Mouse (Mus musculus) right cerebral cortex, postnatal 14 days (tissue): ENCODE results near the gene Ckmt1.
A peak's percentile ranks its signal among the peaks of the same experiment; 100 is the strongest.
"Not testable (repeated sequence)": the region's sequence is repeated elsewhere in the genome, so short reads cannot be mapped to it uniquely, and the experiment has no call there.

ENCODE experiments used
- DNase-seq: peaks from one replicate; pipeline ENCODE4 v3.0.0; 2022

Ckmt1 gene

DNA sequence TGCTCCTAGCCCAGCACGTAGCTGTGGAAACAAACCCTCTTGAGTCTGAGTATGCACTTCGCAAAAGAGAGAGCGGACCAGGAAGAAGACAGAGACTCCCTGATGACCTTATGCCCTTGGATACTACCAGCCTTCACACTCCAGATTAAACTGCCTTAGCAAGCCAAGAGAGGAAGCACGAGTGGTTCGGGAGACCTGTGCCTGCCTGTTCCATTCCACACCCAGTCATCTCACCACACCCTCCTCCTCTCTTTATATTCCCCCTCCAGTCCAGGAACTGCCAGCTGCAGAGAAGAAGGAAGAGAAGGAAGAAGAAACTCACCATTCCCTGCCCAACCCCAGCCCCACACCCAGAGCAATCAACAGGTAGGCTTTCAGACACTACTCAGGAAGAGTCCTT is at the start of gene Ckmt1:
TSS of gene Ckmt1 (plus strand) at position 221 of the 400 bp plus-strand sequence.
- DNase-seq: no peak

DNA sequence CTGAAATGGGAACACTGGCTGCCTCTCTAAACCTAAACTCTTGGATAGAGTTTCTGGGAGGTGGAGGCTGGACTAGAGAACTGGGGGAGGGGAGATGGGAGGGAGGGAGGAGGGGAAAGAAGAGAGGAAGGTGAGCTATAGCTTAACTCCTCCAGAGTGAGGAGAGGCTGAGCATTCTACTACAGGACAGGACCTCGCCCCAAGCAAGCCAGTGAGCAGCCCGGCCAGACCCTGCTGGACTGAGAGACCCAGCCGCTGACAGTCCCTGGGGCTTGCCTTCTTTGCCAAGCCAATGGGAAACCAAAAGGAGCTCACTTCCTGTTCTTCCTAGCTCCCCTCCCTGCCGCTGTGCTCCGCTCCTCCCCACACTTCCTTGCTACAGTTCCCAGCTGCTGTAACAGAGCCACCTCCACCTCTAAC is 48.5 kb upstream of the Ckmt1 start:
- DNase-seq: no peak

DNA sequence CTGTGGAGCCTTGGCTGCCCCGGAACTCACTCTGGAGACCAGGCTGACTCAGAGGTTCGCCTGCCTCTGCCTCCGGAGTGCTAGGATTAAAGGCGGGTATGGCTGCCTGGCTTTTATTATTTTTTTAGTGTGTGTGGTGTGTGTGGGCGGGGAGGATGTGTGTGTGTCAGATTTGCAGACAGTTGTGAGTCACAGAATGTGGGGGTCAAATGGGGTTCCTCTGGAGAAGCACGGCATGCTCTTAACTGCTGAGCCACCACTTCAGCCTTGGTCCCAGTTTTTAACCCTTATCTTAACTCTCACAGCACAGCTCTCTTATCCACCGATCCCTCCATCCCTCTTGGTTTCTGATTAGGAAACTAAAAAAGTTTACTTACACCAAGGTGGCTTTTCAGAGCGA is 41.2 kb upstream of the Ckmt1 start:
- DNase-seq: no peak

DNA sequence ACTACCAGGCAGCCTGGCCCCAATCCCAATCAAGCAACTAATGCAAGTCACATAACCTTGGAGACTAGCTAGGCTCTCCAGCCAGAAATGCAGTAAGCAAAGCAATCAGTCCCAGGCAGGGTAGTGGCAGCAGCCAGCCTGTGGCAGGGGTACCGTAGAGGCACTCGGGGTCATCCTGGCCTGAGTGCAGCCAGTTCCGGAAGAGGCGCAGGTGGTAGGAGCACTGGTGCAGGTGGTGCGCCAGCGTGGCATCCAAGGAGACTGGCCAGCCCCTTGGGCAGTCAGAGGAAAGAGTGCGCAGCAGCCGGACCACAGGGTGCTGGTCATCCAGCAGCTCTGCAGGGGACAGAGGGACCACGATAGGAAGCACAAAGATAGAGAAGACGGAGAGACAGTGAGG is 34.5 kb upstream of the Ckmt1 start:
- no peak for DNase-seq

DNA sequence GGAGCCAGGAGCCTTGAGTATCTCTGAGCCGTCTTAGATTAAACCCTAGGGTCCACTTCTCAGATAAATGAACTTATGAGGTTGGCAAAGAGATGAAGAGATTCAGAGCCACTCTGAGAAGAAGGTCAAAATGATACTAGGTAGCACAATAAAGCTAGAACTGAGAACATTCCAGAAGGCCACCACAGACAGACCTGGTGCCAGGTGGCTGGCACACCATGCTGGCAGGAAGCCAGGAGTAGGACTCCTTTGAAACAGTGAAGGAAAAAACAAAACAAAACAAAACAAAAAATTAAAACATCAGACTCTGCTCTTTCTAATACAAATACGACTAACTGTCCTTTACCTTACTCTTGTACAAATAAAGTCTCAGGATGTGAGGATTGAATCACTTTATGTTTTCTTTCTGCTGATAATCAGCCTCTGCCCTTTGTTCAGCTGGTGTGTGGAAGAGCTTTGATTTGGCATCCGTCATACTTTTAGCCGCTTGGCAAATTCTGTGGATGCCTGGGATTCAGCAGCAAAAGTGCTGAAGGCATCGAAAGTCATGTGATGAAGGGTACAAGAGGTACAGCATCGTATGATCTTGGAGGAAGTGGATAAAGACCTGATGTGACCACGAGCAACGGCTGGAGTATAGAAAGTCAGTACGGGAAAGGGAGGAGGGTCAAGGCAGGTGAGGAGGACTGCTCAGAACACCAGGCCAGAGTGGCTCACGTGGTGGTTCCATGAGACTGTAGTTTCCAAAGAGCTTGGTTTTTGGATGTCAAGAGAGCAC is 33.6 kb upstream of the Ckmt1 start:
- no peak for DNase-seq

DNA sequence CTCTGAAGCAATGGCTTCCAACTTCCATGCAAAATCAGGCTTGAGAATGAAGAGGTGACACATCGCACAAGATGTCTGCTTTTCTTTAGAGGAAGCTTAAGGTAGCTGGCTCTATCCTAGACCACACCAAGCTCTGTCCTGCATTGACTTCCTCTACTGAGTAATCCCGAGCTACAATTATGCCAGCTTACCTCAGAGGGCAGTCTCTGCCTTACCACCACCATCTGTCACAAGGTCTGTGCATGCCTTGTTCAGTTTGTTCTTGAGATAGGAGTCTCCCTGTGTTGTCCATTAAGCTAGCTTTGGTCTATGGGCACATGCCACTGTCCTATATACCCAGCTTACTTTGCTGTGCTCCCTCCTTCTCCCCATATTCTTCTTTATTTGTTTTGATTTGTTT is 28.0 kb upstream of the Ckmt1 start:
- DNase-seq: no peak

DNA sequence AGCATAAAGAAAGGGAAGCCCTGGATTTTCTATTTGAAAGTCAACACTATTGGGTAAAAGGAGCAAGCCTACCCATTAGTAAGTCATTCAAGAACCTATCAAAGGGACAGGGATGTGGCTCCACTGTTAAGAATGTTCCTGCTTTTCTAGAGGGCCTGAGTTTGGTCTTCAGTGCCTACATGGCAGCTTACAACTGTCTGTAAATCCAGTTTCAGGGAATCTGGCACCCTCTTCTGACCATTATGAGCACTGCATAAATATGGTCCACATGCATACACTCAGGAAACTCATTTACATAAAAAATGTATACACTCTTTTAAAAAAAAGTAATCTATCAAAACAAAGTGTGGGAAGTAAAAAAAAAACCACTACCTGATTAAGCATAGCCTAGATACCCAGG is 18.5 kb upstream of the Ckmt1 start:
- DNase-seq: no peak

DNA sequence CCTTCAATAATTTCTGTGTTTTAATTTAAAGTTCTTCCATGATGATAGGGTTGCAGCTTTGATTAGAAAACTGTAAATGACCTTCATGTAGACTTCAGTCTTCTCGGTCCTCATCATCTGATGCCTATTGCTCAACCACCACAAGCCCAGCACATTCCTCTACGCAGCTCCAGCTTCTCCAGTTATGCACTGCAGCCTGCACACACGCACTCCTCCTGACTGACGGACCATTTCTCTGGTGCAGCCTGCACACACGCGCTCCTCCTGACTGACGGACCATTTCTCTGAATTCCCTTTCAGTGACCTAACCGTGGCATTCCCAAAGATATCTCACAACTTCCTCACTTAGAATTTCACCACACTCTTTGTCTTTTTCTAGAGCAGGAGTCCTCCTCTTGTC is 4.4 kb upstream of the Ckmt1 start:
- no peak for DNase-seq

DNA sequence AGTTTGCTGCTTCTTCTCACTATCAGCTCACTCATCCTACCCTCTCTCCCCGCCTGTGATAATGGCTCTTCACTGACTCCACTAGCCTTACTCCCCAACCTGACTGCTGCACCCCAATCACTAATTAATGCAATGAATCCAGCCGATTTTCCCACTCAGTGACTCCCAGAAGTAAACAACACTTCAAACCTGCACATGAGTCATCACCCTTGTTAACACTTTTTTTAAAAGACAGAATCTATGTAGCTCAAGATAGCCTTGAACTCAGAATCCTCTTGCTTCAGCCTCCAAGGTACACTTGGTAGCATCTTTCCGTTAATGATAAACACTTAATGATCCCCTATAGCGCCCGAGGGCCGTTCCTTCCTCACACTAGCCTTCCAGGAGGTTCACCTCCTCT is 3.1 kb upstream of the Ckmt1 start:
- no peak for DNase-seq

DNA sequence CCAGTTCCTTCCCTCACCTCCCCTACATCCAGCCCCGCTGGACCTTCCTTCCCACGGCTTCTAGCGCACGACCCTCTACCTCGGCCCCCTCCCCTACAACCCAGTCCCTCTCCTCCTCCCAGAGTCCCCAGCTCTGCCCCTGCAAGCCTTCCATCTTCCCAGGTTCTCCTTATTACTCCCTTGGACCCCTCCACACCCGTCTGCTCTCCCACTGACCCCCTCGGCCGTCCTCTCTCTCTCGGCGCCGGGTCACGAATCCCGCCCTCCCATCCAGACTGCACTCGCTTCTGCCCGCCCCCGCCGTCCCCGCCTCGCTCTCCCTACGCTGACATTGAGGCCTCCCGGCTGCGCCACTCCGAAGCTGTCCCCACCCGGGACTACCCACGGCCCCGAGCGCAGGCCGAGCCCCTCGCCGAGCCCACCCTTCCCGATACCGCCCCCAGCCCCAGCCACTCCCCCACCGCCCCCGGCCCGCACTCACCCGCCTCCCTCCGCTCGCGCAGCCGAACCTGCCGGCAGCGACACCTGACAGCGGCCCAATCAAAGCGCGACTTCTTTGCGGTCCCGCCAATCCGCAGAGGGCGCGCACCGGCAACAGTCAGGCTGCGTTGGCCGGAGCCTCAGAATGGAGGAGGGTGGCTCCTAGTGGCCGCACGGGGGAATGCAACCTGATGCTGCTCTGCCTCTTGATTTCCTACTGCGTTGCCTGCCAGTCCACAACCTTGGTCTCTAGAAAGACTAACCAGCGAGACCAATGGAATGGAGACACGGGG is 2.5 kb upstream of the Ckmt1 start, which contains the start of gene Ppip5k1:
TSS of gene Ppip5k1 (minus strand) at position 577 of the 773 bp plus-strand sequence.
- peak; percentile 99 for DNase-seq

DNA sequence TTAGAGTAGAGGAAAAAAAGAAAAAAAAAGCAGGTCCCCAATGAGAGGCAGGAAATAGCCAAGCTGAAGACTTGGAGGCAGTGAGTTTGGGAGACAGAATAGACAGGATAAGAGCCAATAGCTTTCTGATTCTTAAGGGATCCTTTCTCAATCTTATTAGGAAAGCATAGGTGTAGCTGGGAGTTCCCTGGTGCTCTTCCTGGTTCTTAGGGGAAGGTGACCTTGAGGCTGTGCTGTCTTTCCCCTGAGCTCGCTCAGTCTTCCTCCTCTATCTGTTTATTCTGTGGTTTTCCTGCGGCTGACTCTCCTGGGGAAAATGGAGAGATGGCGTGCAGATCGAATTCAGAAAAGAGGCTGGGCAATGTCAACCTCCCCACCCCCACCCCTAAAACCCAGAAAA is 447 bp downstream of the Ckmt1 start:
- no peak for DNase-seq

DNA sequence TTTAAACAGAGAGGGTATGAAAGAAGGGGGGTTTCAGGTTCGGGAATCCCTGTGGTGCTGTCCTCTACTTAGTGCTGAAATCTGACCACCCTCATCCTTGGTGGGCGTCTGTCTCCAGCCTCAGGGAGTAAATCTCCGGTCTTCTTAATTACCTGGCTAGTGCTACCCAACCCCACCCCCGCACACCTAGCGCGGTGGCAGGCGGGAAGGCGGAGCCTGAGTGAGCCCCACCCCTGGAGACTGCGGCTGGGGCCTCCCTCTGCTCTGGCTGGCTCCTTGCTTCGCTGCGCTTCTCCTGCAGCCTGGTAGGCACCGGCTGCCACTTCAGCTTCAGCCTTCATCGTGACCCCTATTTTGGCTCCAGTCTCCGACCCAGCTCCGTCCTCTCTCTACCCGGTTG is 867 bp downstream of the Ckmt1 start:
- peak; percentile 82 for DNase-seq

DNA sequence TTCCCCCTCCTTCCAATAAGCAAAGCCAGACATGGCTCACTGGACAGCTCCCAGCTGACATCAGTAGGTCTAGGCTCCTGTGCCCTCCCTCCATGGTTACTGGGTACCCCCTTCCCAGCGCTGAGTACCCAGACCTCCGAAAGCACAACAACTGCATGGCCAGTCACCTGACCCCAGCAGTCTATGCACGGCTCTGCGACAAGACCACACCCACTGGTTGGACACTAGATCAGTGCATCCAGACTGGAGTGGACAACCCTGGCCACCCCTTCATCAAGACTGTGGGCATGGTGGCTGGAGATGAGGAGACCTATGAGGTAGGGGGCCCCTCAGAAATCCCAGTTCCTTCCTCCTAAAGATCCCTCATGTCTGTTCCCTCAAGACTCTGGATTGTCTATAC is 1.9 kb downstream of the Ckmt1 start:
- no peak for DNase-seq

DNA sequence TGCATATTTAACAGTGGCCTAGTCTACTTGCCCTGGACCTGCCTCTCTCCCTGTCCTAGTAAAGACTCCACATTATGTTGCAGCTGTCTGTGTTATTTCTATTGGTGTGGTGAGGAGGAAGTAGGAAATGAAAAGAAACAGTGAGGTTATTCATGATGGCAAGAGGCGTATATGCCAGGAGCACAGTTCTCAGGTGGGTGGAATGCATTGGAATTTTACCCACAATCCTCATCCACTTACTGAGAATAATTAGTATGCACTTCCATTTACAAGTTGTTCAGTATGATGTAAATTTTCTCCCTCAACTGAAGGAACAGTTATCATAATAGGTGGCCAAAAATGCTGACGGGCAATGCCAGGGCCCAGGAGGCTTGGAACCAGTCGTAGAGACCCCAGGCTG is 6.1 kb downstream of the Ckmt1 start:
- DNase-seq: no peak

DNA sequence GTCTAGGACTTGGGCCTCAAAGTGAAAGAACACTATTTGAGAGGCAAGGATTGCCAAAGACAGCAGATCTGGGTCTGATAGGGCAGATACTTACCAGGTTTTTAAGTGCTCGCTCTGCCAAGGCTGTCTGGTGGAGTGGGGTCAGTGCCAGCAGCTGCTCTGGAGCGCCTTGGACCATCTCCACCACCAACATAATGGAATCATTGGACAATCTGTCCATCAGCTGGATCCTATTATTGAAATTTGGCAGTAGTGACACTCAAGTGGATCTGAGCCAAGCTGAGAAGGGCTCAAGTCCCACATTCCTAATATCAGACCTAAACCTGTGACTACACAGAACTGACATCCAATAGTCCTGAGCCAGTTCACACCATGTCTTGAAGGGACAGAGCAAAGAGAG is 11.3 kb downstream of the Ckmt1 start:
- DNase-seq: no peak

DNA sequence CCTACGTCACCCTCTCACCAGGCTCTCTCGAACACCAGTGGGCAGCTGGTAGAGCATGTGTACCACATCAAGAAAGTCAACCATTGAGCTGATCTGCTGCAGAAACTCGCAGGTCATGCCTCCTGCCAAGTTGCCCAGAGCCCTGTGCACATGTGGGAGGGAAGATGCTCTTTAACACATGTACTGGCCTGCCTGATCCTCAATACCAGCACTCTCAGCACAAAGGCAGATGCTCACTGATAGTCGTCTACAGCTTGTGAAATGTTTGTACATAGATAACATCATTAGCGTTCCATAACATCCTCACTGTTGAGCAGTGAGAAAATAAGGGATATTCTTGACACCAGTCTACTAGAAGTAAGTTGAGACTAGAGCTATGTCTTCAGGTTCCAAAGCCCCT is 13.4 kb downstream of the Ckmt1 start:
- no peak for DNase-seq

DNA sequence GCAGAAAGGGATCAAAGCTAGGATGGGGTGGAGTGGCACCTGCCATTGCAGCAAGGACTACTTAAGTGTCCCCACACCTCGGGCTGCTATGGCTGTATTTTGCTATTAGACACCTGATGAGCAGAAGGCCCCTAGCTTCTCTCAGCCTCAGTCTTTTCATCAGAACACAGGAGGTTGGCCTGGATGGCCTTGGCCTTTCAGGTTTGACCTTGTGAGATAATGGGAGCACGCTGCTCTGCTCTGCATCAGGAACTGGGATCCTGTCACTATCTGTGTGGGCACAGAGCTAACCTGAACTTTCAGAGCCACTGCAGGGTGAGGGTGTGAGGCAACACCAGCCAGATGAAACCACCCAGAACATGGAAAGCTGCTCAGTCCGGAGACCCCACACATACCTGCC is 14.8 kb downstream of the Ckmt1 start:
- no peak for DNase-seq

DNA sequence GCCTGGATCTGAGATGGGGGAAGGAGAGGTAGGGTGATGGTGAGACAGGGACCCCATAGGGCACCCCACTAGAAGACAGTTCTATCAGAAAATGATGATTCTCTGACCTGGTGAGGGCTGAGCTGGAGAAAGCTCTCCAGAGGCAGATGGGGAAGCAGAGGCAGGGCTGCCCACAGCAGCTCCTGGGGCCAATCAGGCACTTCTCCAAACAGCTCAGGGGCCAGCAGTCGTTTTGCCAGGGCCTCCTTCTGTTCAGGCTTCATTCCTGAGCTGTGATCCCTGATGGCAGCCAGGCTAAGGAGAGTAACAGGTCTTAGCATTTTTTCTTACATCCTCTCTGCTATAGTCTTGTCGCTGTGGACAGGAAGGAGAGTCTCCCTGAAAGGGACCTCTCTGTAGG is 17.3 kb downstream of the Ckmt1 start:
- no peak for DNase-seq

DNA sequence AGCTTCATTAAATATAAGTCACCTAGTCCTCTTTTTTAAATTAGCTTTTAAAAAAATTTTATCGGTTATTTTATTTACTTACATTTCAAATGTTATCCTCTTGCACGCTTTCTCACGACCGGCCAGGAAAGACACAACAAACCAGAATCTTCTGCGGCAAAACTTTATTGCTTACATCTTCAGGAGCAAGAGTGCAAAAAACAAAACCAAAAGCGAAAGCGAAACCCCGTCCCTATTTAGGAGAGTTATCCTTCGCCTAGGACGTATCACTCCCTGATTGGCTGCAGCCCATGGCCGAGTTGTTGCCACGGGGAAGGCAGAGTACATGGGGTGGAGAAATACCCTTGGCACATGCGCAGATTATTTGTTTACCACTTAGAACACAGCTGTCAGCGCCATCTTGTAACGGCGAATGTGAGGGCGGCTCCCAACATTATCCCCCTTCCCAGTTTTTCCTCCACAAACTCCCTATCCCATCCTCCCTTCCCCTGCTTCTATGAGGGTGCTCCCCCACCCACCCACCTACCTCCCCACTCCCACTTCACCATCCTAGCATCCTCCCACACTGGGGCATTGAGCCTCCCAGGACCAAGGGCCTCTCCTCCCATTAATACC is 29.6 kb downstream of the Ckmt1 start, which contains the start of gene Strc:
TSS of gene Strc (minus strand) at position 208 of the 615 bp plus-strand sequence.
- DNase-seq: not testable (repeated sequence)

DNA sequence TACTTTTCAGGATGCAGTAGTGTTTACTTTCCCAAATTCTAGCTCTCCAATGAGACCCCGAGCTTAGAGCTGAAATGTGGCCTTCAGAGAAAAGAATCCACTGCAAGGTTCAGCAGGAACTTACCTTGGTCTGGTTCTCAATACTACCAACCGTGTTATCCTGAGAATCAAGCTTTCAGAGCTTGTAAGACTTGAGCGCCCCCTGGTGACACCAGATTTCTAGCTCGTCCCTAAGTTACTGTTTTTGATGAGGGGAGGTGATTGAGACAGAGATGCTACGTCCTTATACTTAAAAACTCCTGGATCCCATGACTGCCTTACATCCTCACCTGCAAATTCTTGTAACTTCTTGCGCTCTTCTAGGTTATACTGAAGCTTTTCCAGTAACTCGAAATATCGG is 39.1 kb downstream of the Ckmt1 start:
- peak; percentile 94 for DNase-seq

DNA sequence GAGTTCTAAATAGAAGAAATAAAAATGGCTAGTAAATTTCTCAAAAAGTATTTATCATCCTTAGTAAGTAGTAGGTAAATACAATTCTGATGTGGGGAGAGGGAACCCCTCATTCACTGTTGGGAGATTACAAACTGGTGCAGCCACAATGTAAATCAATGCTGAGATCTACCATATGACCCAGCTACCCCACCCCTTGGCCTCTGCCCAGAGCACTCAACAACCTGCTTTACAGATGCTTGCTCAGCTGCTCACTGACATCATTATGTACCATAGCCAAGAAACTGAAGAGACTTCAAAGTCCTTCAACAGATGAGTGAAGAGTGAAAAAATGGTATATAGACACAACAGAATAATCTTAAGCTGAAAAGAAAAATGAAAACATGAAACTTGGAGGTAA is 45.8 kb downstream of the Ckmt1 start:
- DNase-seq: no peak

DNA sequence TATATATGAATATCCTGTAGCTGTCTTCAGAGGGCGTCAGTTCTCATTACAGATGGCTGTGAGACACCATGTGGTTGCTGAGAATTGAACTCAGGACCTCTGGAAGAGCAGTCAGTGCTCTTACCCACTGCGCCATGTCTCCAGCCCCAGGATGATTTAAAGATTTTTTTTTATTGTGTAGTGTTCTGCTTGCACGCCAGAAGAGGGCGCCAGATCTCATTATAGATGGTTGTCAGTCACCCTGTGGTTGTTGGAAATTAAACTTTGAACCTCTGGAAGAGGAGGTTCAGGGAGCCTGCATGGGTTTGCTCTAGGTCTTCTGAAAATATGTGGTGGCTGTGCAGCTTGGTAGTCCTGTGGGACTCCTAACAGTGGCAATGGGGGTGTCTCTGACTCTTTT is 50.6 kb downstream of the Ckmt1 start:
- no peak for DNase-seq

DNA sequence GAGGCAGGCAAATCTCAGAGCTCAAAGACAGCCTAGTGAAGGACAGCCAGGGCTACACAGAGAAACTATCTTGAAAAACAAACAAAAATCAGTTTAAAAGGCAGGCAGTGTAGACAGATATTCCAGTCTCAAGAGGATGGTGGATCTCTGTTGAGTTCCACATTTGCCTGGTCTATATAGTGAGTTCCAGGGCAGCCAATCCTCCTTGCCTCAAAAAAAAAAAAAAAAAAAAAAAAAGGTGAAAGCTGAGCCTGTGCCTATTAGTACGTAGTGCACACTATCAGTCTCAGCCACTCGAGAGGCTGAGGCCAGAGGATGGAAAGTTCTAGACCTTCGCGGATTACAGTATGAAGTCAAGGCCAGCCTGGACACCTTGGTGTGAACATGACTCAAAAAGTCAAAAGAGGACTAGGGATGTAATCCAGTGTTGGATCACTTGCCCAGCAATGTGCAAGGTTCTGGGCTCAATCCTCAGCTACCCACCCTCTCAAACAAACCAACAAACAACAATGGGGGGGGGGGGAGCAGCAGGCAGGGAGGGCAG is 55.4 kb downstream of the Ckmt1 start:
- DNase-seq: no peak
